Mouse (Mus musculus): ENCODE data around the gene Lrpap1.

The Lrpap1 gene

GRCm38 (mm10) chr5:35057582-35057981, 48.0 kb downstream of the Lrpap1 start:
- DNase-seq (ENCODE audit: low spot score in 2 of 2) = no peak

GRCm38 (mm10) chr5:35056604-35057432, 48.7 kb downstream of the Lrpap1 start, which contains the start of gene Dok7:
Gene Dok7, plus strand, starts transcription at chr5:35056766.
- DNase-seq (ENCODE audit: low spot score in 2 of 2) = peak in 1 of 2 experiments; percentile 56

DNA sequence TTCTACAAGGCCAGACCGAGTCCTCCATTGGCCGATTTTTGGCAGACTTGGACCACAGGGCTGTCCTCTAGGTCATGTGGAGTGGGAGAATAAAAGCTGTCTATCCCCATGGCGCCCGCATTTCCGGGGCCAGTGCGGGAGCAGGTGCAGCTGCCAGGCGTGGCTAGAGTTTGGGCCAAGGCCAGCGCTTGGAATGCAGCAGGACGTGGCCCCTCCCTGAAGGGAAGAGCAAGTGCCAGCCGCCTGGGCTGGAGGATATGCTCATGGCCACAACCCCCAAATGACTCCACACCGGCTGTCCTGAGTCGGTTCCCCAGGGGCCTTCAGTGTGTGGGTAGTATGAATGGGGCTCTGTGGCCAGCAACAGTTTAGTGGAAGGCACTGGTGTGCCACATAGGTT, 50.5 kb downstream of the Lrpap1 start:
- peak in 1 of 2 experiments; percentile 65 for DNase-seq (ENCODE audit: low spot score in 2 of 2)

GRCm38 (mm10) chr5:35054628-35055027, 50.9 kb downstream of the Lrpap1 start:
- DNase-seq (ENCODE audit: low spot score in 2 of 2) = no peak

- DNase-seq (ENCODE audit: low spot score in 2 of 2) = no peak
Measured at GRCm38 (mm10) chr5:35050541-35050940, 55.0 kb downstream of the Lrpap1 start.

- DNase-seq (ENCODE audit: low spot score in 2 of 2) = peak; percentile 52 to 83
Measured at GRCm38 (mm10) chr5:35043110-35043451, 62.5 kb downstream of the Lrpap1 start.

- DNase-seq (ENCODE audit: low spot score in 2 of 2) = no peak
Measured at GRCm38 (mm10) chr5:35042431-35043109, 63.0 kb downstream of the Lrpap1 start.
